Mouse (Mus musculus): ENCODE results near the gene Rnpep.
A peak's percentile ranks its signal among the peaks of the same experiment; 100 is the strongest.
"Not testable (repeated sequence)": the region's sequence is repeated elsewhere in the genome, so short reads cannot be mapped to it uniquely, and the experiment has no call there.

The Rnpep gene

DNA sequence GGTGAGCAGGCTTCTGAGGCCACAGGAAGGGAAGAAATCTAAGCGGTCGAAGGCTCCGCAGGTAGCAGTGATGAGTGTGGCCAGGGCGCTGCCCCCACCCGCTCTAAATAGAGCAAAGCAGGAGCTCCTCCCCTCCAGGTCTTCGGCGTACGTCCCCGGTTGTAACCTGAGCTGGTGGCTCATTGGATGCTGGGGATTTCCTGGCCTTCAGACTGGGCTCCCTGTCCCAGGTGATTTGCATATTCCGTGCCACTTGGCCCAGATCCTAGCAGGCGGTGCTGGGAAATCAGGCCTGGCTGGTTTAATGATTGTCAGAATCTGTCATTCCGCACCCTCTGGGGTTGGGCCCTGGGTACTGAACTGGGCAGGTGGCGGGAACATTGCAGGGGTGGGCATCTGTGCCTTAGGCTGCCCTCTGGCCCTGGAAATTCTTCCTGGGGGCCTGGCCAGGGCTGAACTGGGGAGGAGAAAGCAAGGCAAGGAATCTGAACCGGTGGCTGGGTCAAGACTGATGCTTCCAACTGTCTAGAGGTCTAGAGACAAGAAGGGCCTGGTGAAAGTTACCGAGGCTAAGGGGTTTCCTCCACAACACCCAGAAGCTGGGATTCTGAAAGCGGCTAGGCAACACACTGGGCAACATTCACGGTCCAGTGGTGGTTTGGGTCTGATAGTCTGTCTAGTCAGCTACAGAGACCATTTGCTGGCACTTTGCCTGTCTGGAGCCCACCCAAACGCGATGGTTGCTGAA, 25.3 kb downstream of the Rnpep start, which contains the start of gene Elf3:
Gene Elf3, minus strand, starts transcription at position 189 of the 748 bp plus-strand sequence.
- no peak for DNase-seq (ENCODE audit: low spot score)

DNA sequence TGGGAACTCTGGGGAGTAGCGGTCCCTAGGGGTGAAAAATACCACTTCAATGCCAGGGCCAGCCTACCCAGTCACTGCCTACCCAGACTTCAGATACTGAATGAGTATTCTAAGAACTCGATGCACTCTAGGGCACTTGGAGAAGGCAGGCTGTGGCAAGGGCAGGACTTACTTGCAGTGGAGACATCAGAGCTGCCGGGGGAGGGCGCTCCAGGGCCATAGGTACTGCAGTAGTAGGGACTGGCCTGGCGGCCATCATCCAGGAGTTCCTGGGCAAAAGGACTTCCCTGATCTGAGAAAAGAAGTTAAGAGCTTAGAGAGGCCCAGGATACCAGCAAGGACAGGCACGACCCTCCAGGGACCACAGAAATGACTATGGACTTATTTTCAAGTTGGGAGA, 27.6 kb downstream of the Rnpep start:
- no peak for DNase-seq (ENCODE audit: low spot score)

DNA sequence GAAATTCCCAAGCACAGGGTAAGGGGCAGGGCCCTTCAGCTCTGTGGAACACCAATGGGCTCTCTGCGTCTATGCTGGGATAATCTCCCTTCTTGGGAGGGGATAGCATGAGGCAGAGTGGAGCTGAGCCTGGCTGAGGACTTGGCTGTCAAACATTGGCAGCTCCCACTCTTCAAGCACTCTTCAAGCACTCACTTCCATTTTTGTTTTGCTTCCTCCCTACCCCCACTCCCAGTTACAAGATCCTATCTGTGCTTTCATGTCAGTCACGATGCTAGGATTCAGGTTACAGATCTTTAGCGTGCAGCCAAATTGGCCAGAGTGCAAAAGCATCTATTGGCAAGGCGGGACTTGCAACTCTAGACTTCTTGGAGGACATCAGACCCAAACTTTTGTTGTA, 31.0 kb downstream of the Rnpep start:
- DNase-seq (ENCODE audit: low spot score), result no peak

DNA sequence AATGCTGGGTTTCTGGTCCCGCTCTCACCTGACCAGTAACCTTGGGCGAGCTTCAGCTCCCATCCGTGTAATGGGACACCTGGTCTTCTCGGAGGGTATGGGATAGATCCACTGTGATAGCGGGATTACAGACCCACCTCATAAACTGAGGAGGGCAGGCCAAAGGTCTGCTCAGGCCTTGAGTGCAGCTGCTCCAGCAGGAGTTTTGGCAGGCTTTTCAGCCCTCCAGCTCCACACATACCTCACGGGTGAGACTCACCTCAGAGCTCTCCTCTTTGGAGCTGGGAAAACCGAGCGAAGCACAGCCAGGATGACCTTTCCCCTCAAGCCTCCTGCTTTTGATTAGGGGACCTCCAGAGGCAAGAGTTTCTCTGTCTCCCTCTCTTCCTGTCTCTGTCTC, 32.5 kb downstream of the Rnpep start:
- DNase-seq (ENCODE audit: low spot score), result no peak

DNA sequence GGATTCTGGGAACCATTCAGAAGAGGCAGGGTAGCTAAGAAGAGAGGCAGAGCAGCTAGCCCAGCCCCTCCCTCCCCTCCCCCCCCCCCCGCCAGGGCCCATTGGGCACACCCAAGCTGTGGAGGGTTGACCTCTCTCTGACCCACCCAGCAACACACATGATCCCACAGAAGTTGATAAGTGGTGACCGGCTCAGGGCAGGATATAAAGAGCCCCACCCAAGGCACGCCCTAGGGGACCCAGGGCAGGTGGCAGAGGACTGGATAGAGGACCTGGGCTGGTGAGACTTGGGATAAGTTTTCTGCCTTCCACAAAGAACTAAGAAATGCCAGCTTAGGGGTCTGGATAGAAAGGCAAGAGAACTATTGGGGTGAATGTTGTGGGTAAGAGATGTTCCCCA, 33.2 kb downstream of the Rnpep start:
- DNase-seq (ENCODE audit: low spot score), result no peak

DNA sequence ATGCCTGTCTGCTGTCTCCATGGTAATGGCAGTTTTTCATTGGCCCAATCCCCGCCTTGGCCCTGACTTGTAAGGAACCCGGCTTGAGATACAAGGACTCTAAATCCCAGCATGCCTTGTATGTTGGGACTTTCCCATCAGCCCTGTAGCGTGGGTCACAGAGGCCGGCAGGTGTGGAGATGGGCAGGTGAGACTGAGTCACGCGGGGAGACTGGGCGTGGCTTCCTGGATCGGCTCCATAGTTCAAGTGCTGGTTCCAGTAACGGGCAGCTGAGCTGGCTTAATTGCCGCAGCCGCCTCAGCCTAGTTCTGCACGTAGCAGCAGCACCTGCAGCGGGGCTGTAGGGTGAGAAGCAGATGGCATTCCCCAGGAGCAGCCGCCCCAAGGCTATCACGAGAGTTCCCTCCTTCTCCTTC, 35.4 kb downstream of the Rnpep start:
- peak; percentile 47 for DNase-seq (ENCODE audit: low spot score)

DNA sequence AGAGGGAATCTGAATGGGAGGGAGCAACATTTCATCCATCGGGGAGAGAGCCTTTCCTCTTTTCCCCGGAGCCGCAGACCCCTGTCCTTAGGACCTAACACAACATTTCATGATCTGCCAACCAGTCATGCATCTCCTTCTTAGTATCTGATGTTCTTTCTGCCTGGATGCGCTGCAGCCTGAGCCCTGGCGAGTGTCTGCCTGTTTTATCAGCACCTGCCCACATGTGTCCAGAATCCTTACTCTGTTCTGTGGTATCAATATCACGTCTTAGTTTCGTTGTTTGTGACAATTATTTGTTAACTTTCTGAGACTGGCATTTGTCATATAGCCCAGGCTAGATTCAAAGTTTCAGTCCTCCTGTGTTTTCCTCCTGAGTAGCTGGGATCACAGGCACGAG, 39.9 kb downstream of the Rnpep start:
- DNase-seq (ENCODE audit: low spot score), result no peak

DNA sequence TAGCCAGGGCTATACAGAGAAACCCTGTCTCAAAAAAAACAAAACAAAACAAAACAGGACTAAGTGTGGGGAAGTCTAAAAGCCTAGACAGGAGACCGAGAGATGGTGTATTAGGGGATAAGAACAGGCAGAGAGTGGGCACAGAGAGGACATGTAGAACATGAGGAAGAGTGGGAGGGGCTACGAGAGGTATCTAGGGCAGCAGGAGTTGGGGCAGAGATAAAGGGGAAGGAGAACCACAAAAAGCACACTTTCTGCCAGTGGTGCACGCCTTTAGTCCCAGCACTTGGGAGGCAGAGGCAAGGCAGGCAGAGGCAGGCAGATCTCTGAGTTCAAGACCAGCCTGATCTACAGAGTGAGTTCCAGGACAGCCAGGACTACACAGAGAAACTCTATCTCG, 43.7 kb downstream of the Rnpep start:
- not testable (repeated sequence) for DNase-seq (ENCODE audit: low spot score)

DNA sequence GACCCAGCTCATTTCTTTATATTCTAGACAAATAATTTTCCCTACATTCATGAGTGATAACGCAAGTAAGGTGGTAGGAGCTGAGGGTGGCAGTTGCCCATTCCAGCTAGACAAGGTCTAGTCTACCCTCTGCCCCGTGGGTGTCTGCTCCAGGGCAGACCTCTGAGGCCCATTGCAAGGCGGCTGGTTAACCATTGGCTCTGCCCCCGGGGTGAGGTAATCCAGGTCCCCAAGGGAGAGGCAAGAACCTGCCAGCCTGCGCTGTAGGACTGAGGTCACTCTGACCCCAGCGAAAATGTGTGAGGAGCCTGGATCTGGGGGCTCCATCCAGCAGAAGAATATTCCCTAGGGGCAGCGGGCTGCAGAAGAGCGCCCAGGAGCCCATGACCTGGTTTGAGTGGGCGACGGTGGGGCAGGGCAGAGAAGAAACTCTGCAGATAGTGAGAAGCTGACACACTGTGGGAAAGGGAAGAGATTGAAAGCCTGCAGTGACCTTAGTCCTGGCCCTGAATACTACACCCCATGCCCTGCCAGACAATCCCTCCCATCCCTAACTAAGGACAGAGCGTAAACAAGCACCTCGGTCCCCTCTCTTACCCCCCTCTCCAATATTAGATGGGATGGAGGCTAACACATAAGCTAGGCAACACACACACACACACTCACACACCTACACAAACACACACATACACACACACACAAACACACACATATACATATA, 46.6 kb downstream of the Rnpep start:
- no peak for DNase-seq (ENCODE audit: low spot score)

DNA sequence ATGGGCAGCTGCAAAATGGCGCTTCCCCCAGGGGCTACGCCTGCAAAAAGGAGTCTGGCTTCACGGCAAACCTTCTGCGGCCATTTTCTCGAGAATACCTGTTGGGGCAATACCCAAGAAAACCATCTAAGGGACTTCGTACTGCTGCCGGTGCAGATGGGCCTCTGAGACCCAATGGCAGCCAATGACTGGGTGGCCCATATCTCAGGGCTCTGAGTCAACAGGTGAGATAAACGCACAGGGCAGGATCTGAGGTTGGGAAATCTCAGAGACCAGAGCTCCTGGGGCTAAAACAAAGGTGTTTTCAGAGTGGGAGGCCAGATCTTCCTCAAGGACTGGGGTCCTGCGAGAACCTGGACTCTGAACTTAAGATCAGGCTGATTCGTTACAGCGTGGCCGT, 49.1 kb downstream of the Rnpep start:
- no peak for DNase-seq (ENCODE audit: low spot score)

DNA sequence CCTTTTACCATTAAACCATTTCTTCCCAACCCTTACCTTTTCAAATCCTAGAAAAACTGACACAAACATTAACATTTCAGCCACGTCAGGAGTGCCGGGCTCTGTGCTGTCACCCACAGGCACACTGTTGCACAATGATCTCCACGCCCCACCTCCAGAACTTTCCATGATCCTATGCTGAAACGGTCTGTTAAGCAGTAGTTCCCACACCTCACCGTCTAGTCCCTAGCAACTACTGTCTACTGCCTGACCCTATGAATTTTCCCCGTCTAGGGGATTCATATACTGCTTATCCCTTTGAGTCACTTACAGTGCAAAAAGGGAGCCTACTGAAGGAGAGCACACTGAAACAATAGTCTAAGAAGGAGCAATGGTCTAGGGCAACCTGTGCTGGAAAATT, 49.9 kb downstream of the Rnpep start:
- no peak for DNase-seq (ENCODE audit: low spot score)

DNA sequence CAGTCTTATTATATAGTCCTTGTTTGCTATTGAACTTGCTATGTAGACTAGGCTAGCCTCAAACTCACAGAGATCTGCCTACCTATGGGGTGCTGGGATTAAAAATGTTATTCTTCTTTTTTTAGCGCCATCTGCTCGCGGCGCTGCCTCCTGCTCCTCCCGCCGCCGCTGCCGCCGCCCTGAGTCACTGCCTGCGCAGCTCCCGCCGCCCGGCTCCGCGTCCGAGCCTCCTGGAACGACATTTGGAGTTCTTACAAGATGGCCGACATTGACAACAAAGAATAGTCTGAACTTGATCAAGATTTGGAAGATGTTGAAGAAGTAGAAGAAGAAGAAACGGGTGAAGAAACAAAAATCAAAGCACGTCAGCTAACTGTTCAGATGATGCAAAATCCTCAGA, 52.0 kb downstream of the Rnpep start:
- DNase-seq (ENCODE audit: low spot score), result not testable (repeated sequence)

DNA sequence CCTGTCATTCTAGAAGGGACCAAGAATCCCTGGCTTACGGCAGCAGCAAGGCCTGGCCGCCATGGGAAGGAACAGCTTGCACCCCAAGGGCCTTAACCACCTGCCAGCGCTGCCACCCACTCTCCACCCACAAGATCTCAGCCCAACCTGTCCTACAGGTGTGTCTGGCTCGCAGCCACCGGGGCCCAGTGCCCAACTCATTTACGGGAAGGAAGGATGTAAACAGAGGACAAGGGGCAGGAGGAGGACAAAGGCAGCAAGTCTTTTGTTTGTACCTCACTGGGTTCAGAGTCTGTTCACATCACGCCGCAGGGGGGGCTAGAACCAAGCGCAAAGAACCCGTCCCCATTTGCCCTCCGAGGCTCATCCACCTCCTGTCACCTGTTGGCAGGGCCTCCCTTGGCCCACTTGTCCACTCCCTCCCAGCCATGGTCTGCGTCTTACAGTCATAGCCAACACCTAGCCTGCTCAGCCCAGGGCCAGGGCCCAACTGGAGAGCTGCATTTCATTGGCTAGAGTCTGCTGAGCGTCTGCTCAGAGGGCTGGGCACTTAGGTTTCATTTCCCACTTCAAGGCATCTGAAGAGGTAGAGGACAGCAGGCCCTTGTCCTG, 56.4 kb downstream of the Rnpep start:
- no peak for DNase-seq (ENCODE audit: low spot score)

DNA sequence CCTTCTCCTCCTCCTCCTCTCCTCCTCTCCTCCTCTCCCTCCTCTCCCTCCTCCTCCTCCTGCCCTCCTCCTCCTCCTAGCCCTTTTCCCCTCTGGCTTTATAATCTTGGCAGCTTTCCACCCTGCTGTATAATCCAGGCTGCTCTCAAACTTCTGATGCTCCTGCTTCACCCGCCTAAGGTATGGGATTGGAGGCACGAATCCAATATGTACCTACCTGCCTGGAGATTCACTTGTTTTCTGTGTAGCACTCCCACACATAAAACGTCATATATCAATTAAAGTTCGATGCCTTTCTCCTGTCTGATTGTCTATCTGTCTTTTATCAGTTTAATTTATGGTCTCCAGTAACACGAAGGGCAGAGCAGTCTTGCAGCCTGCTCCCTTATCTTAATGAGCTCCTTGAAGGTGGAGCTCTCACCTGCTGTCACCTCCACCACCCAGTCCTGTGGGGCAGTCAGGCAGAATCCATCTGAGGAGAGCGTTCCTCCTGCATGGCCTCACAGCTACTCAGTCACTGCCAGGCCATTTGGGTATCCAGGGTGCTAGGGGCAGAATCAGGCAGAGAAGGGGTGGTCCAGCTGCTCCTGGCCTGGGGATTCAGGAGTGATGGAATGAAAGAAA, 58.8 kb downstream of the Rnpep start:
- DNase-seq (ENCODE audit: low spot score), result no peak

DNA sequence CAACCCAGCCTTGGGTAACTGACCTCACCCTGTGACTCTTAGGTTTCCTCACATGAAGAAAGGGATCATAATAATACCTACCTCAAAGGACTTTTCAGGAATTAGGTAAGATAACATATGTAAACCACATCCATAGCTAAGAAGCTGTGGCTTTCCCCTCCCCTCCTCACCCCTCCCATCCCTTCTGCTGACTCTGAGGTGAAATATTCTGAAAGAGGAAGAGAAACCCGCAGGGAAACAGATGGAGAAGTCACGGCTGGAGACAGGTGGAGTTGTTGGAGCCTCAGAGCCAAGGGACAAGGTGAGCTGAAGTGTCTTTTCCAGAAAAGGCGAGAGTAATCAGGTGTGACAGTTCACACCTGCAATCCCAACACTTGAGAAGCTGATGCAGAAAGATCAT, 59.7 kb downstream of the Rnpep start:
- DNase-seq (ENCODE audit: low spot score), result no peak

DNA sequence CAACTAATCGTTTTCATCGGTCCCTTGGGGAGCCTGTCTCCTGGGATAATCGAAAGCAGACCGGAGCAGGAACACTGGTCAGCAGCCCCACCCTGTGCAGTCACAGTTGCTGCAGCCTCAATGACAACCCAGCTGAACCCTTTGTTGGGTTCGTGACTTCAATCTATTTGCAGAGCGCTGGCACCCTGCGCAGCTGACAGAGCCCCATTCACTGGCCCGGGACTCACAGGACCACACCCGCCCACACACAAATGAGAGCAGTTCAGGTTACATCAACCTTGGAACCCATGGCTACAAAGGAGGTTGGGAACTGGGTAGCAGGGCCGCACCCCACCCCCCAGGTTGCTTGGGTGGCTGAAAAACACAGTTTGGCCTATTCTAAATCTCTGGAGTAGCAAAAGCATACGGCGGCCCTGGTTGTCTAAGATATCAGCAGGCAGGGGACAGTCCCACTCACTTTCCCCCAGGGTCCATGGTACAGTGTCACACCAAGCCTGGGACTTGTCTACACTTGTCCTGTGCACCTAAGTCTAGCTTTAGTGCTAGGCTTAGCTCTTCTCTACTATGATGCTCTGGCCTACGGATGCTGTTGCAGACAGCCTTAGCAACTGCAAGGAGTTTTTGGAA, 66.2 kb downstream of the Rnpep start:
- DNase-seq (ENCODE audit: low spot score), result no peak

DNA sequence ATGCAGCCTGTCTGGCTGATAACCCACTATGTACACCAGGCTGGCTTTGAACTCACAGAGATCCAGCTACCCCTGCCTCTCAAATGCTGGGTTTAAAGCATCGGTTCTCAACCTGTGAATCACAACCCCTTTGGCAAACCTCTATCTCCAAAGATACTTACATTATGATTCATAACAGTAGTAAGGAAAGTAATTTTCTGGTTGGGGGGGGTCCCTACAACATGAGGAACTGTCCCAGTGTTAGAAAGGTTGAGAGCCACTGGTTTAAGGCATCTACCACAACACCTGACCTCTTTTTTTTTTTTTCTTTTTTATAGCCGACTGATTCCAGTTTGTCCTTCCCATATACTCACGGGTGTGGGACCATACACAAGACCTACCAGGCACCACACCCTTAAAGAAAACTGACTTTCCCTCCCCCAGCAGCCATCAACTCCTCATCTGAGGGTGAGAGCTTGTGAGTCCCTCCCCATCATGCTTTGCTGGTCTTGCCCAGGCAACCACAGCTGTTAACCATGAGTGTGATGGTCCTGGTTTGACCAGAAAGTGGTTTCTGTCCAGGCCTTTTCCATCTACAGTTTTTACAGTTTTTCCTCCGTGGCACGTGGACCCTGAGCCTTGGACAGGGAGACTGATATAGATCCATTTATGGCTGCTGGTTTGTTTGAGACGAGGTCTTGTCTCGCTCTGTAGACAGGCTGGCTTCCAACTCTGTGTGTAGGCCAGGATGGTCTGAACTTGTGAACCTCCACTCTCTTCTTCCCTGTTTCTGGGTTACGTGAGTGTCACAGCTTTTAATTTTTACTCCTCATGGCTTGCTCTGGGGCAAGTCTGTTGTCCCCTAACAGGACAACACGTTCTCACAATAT, 69.9 kb downstream of the Rnpep start:
- no peak for DNase-seq (ENCODE audit: low spot score)

Data from left cerebral cortex, adult 11 months (tissue).